Mouse (Mus musculus) retina, embryonic 14.5 days (tissue): Measurements from ENCODE around the gene Olfr125.

ENCODE experiments used
- DNase-seq: peaks from one replicate; pipeline ENCODE4 v3.0.0-alpha.2; 2015; ENCODE audit warnings: low spot score

Olfr125 gene

DNA sequence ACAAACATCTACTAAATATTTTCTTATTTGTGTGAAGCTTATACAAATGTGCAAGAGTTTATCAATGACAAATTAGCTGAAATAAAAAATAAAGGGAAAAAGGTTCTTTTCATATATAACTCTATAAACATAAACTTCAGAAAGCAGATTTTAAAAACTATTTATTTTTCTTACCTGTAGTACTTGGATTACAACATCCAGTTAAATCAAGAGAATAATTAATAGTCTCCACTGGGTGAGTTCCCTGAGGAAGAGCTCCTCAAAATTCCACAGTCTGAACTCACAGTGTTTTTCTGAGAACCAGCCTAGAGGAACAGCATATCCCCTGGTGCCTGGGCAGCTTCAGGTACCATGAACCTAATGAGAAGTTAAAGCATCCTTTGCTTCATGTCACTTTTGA is at the start of gene Olfr125:
TSS of gene Olfr125 (plus strand) at position 301 of the 400 bp plus-strand sequence.
- no peak for DNase-seq

DNA sequence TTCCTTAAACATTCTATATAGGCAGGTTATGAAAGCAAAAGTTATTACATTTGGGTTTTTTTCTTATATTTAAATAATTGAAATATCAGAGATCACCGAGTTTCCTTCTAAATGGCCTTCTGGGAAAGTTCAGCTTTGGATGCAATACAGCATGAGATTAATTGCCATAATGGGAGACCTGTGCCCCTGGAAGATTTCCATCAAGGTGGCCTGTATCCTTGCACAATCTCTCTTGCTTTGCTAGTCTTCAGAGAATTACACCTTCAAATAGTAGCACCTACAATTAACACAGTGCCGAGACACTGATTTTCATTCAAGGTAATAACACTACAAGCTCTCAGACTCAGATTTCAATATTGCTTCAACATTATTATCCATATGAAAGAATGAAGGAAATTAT is 39.5 kb upstream of the Olfr125 start, which contains the start of gene Olfr123:
TSS of gene Olfr123 (plus strand) at position 301 of the 400 bp plus-strand sequence.
- no peak for DNase-seq

DNA sequence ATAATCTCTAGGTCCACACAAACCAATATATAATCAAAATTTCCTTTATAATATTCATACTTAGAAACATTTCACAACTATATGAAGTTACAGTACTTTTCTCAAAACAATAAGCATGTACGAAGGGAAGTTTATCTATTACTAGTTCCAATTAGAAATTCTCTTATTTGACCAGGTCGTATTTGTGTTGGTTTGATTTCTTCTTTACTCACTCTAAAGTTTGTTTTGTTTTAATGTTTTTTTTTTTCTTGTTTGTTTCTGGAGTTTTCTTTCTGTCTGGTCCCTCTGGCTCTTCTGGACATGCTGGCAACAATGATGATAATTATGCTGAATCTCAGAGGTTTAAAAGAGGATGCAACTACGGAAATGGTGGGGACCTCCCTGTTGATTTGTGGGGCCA is 33.2 kb upstream of the Olfr125 start, which contains the start of gene Olfr124:
TSS of gene Olfr124 (plus strand) at position 301 of the 400 bp plus-strand sequence.
- DNase-seq, result no peak

DNA sequence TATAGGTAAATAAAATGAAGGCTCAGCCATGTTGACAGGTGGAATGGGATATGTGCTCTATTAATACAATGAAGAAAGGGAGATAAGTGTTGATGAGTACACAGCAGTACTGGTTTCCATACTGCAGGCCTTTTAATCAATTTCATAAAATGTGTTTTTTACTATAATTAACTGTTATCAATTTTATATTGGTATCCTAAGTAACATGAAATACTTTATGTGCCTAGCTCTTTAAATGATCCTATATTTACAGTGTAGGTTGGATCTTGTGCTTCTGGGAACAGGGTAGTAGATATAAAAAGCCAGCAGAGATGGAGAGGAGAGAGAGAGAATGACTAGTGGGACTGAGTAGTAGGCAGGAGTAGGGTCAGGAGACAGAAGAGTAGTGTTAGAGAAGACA is 14.4 kb downstream of the Olfr125 start, which contains the start of gene Olfr126:
TSS of gene Olfr126 (plus strand) at position 301 of the 400 bp plus-strand sequence.
- no peak for DNase-seq

DNA sequence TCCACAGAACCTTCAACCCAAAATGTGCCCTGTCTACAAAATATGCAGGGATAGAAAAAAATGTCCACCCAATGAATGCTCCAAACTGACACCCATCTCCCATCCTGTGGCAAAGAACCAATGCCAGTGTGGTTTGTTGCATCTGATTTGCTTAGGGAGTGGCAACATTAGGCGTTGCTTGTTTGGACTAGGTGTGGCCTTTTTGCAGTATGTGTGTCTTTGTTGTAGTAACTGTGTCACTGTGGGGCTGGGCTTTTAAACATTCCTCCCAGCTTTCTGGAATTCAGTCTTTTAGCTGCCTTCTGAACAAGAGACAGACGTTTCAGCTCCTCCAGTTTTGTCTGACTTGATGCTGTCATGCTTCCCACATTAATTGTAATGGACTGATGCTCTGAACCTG is 31.2 kb downstream of the Olfr125 start:
- no peak for DNase-seq

DNA sequence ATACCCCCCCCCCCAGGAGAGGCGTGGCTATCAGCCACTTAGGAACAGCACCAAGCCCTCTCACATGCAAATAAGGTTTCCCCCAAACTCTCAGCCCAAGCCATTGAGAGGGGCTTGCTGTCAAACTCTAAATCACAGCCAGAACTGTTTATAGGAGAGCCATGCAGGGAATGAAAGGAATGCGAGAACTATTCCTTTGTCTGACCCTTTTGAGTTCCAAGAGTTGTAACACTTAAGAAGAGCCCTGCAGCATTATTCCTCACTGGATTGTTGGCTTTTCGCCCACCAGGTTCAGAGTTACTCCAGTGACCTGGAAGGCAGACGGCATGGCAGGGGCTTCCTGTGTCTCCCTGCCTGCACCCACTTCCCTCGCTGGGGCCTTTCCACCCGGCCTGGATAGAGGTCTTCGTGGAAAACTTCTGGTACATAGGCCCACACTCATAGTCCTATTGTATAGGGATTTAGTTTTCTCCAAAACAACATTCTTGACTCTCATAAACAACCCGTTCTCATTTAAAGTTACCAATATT is 37.0 kb downstream of the Olfr125 start:
- DNase-seq, result no peak

DNA sequence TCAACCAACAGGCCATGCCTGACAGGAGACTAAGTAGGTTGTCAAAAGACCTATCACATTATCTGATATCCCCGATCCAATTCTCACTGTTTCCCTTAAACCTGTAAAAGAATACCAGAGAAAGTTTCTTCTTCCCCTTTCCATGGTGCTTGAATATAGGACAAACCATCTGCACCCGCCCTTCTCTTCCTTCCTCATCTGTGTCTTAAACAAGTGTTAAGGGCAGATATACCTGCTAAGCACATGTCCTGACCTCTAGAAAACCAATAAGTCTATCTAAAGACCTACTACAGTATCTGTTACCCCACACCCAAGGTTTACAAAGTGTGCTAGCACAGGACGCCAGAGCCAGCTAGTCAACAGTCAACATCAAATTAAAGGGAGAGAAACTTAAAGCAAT is 41.1 kb downstream of the Olfr125 start:
- DNase-seq, result no peak
